Mouse (Mus musculus) embryo, embryonic 11 days (tissue): ENCODE data around the gene Trpm4.
"Not testable (repeated sequence)": the region's sequence is repeated elsewhere in the genome, so short reads cannot be mapped to it uniquely, and the experiment has no call there.

Experiments used
- DNase-seq: peaks from one replicate; pipeline ENCODE4 v3.0.0-alpha.2; 2015

Gene Trpm4

DNA sequence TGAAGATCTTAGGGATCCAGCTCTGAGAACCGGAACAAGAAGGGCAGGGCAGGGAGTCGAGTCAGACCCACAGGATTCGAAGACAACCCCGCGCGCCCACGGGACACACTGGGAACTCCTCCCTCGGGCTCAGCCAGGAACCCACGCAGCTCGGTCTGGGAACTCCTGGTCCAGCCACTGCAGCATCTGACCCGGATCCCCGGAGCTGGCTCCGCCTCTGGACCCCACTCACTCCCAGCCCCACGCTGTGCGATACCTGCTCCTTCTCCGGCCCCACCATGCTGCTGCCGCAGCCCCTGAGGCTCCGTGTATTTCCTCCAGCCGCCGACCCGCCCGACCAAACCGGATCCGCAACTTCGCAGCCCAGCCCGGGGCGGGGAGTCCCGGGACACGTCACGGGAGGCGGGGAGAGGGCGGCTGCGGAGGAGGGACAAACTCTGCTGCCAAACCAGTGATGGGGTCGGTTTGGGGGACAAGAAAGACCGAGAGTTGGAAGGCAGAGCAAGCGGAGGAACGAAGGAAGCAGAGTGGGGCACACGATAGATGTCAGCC is at the start of gene Trpm4:
Gene Trpm4, minus strand, starts transcription at position 350 of the 552 bp plus-strand sequence.
- DNase-seq: peak; percentile 89

- DNase-seq: no peak
Measured at GRCm38 (mm10) chr7:45376057-45376456, 42.5 kb upstream of the Trpm4 start.

GRCm38 (mm10) chr7:45374620-45375019 is 41.0 kb upstream of the Trpm4 start:
- no peak for DNase-seq

GRCm38 (mm10) chr7:45372371-45372770 is 38.8 kb upstream of the Trpm4 start:
- DNase-seq: no peak

DNA sequence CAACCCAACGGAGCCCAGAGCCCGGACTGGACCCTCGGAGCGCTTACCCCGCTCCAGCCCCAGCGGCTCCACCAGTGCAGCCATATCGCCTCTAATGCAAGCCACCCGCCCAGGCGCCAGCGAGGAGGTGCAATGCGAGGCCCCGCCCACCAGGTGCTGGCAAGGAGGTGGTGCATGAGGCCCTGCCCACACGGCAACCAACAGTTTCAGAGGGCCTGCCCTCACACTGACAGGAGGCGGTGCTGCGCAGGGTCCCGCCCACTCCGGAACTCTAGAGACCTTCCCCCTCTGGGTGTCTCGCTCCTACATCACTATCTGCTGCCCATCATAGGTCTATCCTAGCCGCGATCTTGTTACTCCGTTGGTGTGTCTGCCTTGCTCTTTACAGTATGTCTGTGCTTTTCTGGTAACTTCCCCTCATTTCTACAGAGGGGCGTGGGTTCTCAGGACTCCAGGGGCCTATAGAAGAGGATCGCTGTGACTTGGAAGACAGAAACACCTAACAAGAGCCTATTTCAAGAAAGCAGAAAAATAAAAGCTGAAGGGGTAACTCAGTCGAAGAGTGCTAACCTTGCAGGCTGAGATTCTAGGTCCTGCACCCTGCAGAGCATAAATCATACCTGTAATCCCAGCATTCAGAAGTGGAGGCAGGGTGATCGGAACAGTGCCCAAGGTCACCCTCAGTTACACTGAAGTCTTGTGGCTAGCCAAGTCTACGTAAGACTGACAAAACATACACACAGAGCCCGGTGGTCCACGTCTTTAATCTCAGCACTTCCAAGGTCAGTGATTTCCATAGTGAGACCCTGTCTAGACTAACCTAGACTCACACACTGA is 37.1 kb upstream of the Trpm4 start, which contains the start of gene Lin7b:
Gene Lin7b, minus strand, starts transcription at position 109 of the 837 bp plus-strand sequence.
- peak; percentile 93 for DNase-seq

DNA sequence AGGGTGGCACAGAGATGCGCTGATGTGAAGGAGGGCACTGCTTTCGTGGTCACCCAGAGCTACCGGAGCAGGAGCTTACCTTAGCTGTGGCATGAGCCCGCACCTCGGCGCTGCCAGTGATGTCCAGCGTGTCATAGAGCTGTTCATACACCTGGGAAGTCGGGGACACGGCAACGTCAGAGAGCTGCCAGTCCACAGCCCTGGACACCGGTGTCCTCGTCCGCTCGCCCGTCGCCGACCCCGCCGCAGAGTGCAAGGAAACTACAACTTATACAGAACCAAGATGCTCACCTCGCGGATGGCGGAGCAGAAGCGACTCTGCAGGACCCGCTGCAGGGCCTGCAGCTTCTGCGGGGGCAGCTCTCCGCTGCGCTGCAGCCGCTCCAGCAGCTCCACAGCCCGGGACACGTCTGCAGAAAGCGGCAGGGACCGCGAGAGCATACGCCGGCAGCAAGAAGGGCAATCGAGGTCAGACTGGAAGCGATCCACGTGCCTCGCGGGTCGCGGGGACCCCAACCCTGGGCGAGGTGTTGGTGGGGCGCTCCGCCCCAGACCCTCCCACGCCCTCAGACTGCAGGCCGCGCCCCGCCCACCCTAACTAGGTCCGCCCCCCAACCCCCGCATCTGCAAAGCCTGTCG is 36.4 kb upstream of the Trpm4 start:
- DNase-seq: no peak

- DNase-seq: no peak
Measured at GRCm38 (mm10) chr7:45369022-45369745, 35.6 kb upstream of the Trpm4 start.

DNA sequence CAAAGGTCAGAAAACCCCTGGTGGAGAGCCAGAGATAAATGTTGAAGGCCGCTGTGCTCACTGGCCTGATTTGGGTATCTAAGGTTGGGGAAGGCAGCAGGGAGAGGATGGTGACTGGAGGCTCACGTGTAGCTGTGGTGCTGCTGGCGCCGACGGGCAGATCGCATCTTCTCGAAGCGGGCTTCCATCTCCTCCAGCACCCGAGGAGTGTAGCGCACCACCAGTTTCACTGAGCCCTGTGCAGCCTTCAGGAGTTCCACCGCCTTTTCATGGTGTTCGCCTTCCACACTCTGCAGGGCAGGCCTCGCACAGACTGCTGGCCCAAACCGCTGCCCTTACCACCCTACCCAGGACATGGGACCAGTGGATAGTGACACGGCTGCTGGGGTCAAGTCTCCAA is 34.6 kb upstream of the Trpm4 start:
- DNase-seq: no peak

- DNase-seq: peak; percentile 97
Measured at GRCm38 (mm10) chr7:45367020-45367880, 33.7 kb upstream of the Trpm4 start.

DNA sequence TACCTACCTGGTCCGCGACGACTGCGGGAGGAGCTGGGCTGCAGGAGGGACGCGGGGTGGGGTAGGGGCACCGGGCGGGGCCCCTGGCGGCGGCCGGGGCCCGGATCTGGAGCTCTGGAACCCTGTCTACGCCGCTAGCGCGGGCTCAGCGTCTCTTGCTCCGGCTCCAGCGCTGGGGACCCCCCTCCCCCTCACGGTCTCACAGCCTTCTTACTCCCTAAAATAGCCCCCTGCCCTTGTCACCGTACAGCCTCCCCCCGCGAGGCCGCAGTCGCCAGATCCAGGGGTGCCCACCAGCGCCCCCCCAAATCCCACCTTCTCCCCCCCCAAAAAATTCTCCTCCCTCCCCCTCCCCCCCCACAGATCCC is 33.1 kb upstream of the Trpm4 start, which contains the start of gene Ppfia3:
Gene Ppfia3, minus strand, starts transcription at position 368 of the 368 bp plus-strand sequence.
- peak; percentile 67 for DNase-seq

DNA sequence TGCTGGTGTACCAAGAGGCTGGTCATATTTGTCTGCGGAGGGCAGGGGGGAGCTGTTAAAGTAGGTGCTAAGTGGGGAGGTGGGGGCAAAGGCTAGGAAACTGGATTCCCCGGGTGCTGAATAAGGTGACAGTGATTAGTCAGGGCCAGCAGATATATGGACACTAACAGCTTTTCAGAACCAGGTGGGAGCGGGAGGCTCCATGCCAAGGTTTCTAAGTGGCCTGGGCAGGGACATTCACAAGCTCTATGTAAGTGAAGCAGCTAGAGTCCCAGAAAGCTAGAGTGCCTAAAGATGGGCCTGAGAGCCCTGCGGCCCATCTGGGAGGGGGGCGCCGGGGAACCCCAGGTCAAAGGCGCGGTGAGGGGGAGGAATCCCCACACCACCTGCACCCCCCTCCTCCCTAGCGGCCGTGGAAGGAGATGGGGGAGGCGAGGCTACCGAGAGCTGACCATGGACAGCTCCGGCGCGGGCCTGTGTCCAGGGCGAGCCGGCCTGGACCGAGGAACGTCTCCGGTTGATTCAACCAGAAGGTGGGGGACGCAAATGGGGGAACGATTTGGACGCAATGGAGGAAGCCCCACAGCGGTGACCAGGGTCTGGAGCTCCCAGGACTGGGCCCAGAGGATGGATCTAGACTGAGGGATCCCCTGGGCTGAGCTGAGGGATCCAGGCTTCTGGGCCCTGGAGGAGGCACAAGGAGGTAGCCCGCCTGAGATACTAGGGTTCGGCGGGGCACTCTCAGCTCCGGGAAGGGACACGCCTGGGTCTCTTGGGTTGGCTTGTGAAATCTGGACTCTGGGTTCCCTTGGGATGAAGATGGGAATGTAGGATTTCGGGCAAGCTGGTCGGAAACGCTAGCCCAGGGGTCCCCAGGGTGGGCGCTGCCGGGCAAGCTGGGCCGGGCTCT is 32.4 kb upstream of the Trpm4 start:
- peak; percentile 74 for DNase-seq

DNA sequence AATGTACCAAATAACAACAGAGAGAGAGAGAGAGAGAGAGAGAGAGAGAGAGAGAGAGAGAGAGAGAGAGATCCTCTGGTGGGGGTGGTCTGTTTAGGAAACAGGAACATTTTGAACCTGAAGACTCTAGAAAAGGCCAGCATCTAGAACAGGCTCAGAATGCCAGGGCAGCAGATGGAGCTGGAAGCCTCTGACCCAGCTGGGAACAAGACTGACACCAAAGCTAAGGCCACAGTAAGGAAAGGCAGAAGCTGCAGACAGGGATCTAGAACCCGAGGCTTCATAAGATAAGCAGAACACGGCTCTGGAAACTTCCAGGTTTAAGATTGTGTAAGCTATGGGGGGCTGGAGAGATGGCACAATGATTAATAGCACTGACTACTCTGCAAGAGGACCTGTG is 30.4 kb upstream of the Trpm4 start:
- DNase-seq: no peak

GRCm38 (mm10) chr7:45362801-45363200 is 29.2 kb upstream of the Trpm4 start:
- peak; percentile 87 for DNase-seq

- peak; percentile 93 for DNase-seq
Measured at GRCm38 (mm10) chr7:45361243-45361804, 27.7 kb upstream of the Trpm4 start.

- DNase-seq: no peak
Measured at GRCm38 (mm10) chr7:45360404-45361125, 27.0 kb upstream of the Trpm4 start.

GRCm38 (mm10) chr7:45359081-45359480 is 25.5 kb upstream of the Trpm4 start:
- DNase-seq: not testable (repeated sequence)

- DNase-seq: no peak
Measured at GRCm38 (mm10) chr7:45356087-45356486, 22.5 kb upstream of the Trpm4 start.

DNA sequence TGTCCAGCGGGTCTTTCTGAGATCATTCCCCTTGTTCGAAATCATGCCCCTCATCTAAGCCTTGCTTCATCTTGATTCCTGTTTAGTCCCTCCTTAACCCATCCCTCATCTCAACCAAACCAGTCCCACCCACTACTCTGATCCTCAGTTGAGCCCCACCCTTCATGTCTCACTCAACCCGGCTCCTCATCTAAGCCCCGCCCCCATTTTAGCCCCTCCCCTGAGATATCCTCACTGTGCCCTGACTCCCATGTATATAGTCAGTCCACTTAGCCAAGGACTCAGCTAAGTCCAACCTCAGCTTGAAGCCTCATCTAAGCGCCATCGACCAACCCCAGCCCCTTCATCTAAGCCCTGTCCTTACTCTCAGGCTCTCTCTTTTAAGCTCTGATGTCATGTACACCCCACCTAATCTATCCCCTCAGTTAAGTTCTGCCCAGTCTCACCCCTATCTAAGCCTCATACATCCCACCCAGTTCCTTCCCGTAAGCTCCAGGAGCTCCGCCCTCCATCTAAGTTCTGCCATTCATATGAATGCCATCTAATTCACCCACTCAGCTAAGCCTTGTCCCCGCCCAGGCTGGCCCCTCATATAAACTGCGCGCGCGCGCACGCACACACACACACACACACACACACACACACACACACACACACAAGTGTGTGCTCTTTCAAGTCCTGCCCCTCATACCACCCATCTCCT is 21.9 kb upstream of the Trpm4 start:
- DNase-seq: no peak

DNA sequence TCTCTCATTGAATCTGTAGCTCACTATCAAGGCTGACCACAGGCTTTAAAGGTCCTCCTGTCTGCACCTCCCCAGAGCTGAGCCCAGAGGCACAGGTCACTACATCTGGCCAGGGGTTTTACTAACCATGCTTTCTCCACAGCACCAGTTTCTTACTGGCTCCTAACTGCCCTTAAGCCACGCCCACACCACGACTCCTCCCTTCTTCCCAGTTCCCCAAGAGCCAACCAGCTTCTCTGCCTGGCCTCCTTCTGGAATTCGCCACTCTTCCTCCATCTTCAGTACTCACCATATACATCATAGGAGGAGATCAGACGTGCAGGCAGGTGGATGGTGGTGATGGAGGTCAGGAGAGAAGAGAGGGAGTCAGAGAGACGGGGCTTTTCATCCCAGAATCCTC is 19.5 kb upstream of the Trpm4 start:
- no peak for DNase-seq
